Mouse (Mus musculus) intestine, postnatal 0 days (tissue): ENCODE measurements at regions not wholly inside any gene's neighbourhood (a gene's known extent, or its start where the extent isn't known, plus 50 kb on each side); places are given as distances from the start of the nearest gene placed in this dataset.

Source experiments
- ATAC-seq: fragments of 200-750 bp; cut with Nextera tagmentation; 2 replicates; pipeline ENCODE4 v1.8.0; 2017; ENCODE audit warnings: mild to moderate bottlenecking, moderate TSS enrichment, moderate library complexity
- H3K27ac ChIP-seq: fragments of 300-500 bp; sonication (generic); 2 replicates; pipeline ENCODE4 v1.5.1; 2014; ENCODE audit warnings: mild to moderate bottlenecking, low read depth, low read length, moderate library complexity
- H3K27me3 ChIP-seq: fragments of 300-500 bp; sonication (generic); replicated peaks from 2 replicates; pipeline ENCODE4 v1.6.1; 2014; ENCODE audit warnings: low read length, mixed read lengths; ENCODE audit not compliant: control insufficient read depth, insufficient read depth
- H3K36me3 ChIP-seq: fragments of 300-500 bp; sonication (generic); 2 replicates; pipeline ENCODE4 v1.6.1; 2014; ENCODE audit warnings: mild to moderate bottlenecking, moderate library complexity; ENCODE audit not compliant: control insufficient read depth, insufficient read depth
- H3K4me1 ChIP-seq: fragments of 300-500 bp; sonication (generic); replicated peaks from 2 replicates; pipeline ENCODE4 v1.6.1; 2014; ENCODE audit warnings: antibody characterized with exemption, low read length, mixed read lengths; ENCODE audit not compliant: control insufficient read depth, insufficient read depth
- H3K4me2 ChIP-seq: fragments of 300-500 bp; sonication (generic); replicated peaks from 2 replicates; pipeline ENCODE4 v1.6.1; 2014; ENCODE audit warnings: low read depth, mild to moderate bottlenecking, moderate library complexity
- H3K4me3 ChIP-seq: fragments of 300-500 bp; sonication (generic); 2 replicates; pipeline ENCODE4 v1.5.1; 2014; ENCODE audit warnings: low read depth, low read length
- H3K9ac ChIP-seq: fragments of 300-500 bp; sonication (generic); 2 replicates; pipeline ENCODE4 v1.6.1; 2014; ENCODE audit warnings: mild to moderate bottlenecking, low read depth, low read length
- H3K9me3 ChIP-seq: fragments of 300-500 bp; sonication (generic); 2 replicates; pipeline ENCODE4 v1.6.1; 2016; ENCODE audit warnings: mixed run types; ENCODE audit not compliant: control insufficient read depth
- CTCF ChIP-seq: sonication (generic); IDR thresholded peaks from 2 replicates; pipeline ENCODE4 v1.5.1; 2016; ENCODE audit warnings: low read depth, mild to moderate bottlenecking, control low read depth, antibody characterized with exemption, moderate library complexity
- WGBS: fragments of 180-500 bp; shearing (Covaris S2); extraction: QIAGEN DNeasy Blood & Tissue Kit; methylation state at CpG from one replicate; pipeline ENCODE4 v1.1.7; 2014; 5-methylcytosine and 5-hydroxymethylcytosine counted together

- no peak for ATAC-seq
- Histone ChIP-seq H3K4me3 (no peak overlapping the region), H3K9ac (no peak overlapping the region), H3K9me3 (no peaks in the 10 kb centered on the region), H3K36me3 (no peaks in the 10 kb centered on the region), H3K27ac (no peak overlapping the region), H3K4me2 (no peak overlapping the region), H3K4me1 (no peaks in the 10 kb centered on the region), H3K27me3 (no peaks in the 10 kb centered on the region)
- TF ChIP-seq CTCF, result no peak
- 91% methylated on average over 2 of the region's 2 CpGs for WGBS
These were observed 248.8 kb downstream of the Etv1 start for GRCm38 (mm10) chr12:39027948-39028347.

- Histone ChIP-seq H3K4me2 (no peak overlapping the region), H3K4me3 (no peak overlapping the region), H3K27me3 (no peaks in the 10 kb centered on the region), H3K9me3 (no peaks in the 10 kb centered on the region), H3K4me1 (no peaks in the 10 kb centered on the region), H3K36me3 (no peaks in the 10 kb centered on the region), H3K9ac (no peak overlapping the region), H3K27ac (no peak overlapping the region)
- TF ChIP-seq CTCF, result no peak
- 84% methylated on average over 3 of the region's 3 CpGs for WGBS
- ATAC-seq, result no peak
These were observed 254.8 kb downstream of the Etv1 start for GRCm38 (mm10) chr12:39033982-39034381.

GRCm38 (mm10) chr12:39036466-39037037 is 257.4 kb downstream of the Etv1 start:
- ATAC-seq, result no peak
- no peak for TF ChIP-seq CTCF
- H3K4me3 ChIP-seq, result no peak overlapping the region
- H3K4me1 ChIP-seq, result no peaks in the 10 kb centered on the region
- H3K4me2 ChIP-seq, result no peak overlapping the region
- H3K27me3 ChIP-seq, result no peaks in the 10 kb centered on the region
- no peak overlapping the region for H3K27ac ChIP-seq
- no peak overlapping the region for H3K9ac ChIP-seq
- 89% methylated on average over 2 of the region's 2 CpGs for WGBS
- H3K36me3 ChIP-seq, result no peaks in the 10 kb centered on the region
- no peaks in the 10 kb centered on the region for H3K9me3 ChIP-seq

GRCm38 (mm10) chr12:39038077-39038476 is 258.9 kb downstream of the Etv1 start:
- Histone ChIP-seq H3K4me2 (no peak overlapping the region), H3K4me1 (no peaks in the 10 kb centered on the region), H3K9ac (no peak overlapping the region), H3K4me3 (no peak overlapping the region), H3K27me3 (no peaks in the 10 kb centered on the region), H3K9me3 (no peaks in the 10 kb centered on the region), H3K27ac (no peak overlapping the region), H3K36me3 (no peaks in the 10 kb centered on the region)
- TF ChIP-seq CTCF, result no peak
- ATAC-seq, result no peak
- 89% methylated on average over 3 of the region's 3 CpGs for WGBS

- no peak overlapping the region for H3K4me2 ChIP-seq
- H3K4me3 ChIP-seq, result no peak overlapping the region
- WGBS, result 43% methylated on average over 2 of the region's 2 CpGs
- ATAC-seq, result no peak
- H3K4me1 ChIP-seq, result no peaks in the 10 kb centered on the region
- H3K9ac ChIP-seq, result no peak overlapping the region
- H3K9me3 ChIP-seq, result no peaks in the 10 kb centered on the region
- no peaks in the 10 kb centered on the region for H3K27me3 ChIP-seq
- H3K36me3 ChIP-seq, result no peaks in the 10 kb centered on the region
- no peak overlapping the region for H3K27ac ChIP-seq
- TF ChIP-seq CTCF, result no peak
These were observed 259.5 kb downstream of the Etv1 start for GRCm38 (mm10) chr12:39038656-39039055.

GRCm38 (mm10) chr12:39047126-39047525 is 267.9 kb downstream of the Etv1 start:
- Histone ChIP-seq H3K4me2 (no peak overlapping the region), H3K4me3 (no peak overlapping the region), H3K27ac (no peak overlapping the region), H3K9ac (no peak overlapping the region), H3K27me3 (no peaks in the 10 kb centered on the region), H3K36me3 (no peaks in the 10 kb centered on the region), H3K4me1 (no peaks in the 10 kb centered on the region), H3K9me3 (no peaks in the 10 kb centered on the region)
- no peak for TF ChIP-seq CTCF
- ATAC-seq, result no peak

GRCm38 (mm10) chr12:39048441-39048840 is 269.3 kb downstream of the Etv1 start:
- ATAC-seq, result no peak
- Histone ChIP-seq H3K9me3 (no peaks in the 10 kb centered on the region), H3K4me1 (no peaks in the 10 kb centered on the region), H3K27ac (no peak overlapping the region), H3K4me2 (no peak overlapping the region), H3K9ac (no peak overlapping the region), H3K36me3 (no peaks in the 10 kb centered on the region), H3K27me3 (no peaks in the 10 kb centered on the region), H3K4me3 (no peak overlapping the region)
- WGBS, result 65% methylated on average over 6 of the region's 6 CpGs
- TF ChIP-seq CTCF, result no peak
